Mouse (Mus musculus): ENCODE measurements at regions not wholly inside any gene's neighbourhood (a gene's known extent, or its start where the extent isn't known, plus 50 kb on each side); places are given as distances from the start of the nearest gene placed in this dataset.

- DNase-seq: no peak
These were observed 934.9 kb upstream of the Gm5150 start for GRCm38 (mm10) chr3:16941146-16941545.

- no peak for DNase-seq
These were observed 933.3 kb upstream of the Gm5150 start for GRCm38 (mm10) chr3:16939533-16939932.

DNA sequence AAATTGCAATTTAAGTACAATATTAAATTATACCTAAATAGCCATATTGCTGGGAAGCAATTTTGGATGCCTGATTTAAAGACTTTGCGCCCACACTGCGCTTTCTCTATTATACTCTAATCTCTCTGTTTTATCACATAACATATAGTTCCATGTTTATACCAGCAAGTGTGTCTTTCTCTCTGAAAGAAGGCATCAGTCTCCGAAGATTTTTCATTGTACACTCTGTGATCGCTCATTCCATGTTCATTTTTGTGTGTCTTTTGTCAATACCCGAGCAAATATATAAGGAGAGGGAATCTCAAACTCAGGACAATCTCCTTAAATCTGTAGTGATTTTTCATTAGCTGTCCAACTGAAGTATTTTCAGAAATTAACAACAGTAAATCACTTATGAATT is 932.9 kb upstream of the Gm5150 start:
- DNase-seq: no peak

DNA sequence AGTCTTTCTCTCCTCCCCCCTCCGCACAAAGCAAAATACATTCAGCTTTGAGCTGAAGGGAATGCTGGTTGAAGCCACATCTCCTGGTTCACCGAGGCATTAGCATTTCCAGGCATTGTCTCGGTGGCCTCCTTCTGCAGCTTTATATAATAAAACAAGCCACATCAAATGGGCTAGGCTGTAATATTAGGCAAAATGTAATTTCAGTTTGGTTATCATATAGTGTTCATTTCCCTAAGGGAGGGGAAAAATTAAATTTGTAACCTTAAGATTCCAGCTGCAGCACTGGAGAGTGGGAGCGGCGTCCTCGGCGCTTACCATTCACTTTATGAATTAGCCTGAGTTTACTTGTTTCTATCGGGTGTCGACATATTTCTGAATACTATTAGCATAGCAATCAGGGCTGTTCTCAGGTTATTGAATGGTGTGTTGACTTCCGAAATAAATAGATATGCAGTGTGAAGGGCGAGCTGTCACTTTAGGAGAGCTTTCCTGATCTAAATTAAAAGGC is 932.3 kb upstream of the Gm5150 start:
- no peak for DNase-seq

DNA sequence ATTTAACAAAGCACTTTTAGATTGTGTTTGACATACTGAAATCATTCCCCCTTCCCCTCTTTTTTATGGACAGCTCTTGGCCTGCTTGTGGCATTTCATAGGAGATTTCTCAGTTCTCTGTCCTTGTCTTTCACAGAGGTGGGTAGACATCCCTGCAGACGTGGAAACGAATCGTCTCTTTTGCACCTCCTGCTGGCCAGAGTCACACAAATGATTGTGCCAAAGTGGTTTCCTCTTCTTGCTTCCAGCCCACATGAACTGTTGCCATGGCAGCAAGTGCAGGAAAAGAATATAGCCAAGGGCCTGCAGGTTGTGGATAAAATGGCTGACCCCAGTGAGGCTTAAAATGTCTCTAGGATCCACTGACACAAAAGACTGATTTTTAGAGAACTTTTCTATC is 924.1 kb upstream of the Gm5150 start:
- DNase-seq: no peak

GRCm38 (mm10) chr3:16929846-16930245 is 923.6 kb upstream of the Gm5150 start:
- no peak for DNase-seq

DNA sequence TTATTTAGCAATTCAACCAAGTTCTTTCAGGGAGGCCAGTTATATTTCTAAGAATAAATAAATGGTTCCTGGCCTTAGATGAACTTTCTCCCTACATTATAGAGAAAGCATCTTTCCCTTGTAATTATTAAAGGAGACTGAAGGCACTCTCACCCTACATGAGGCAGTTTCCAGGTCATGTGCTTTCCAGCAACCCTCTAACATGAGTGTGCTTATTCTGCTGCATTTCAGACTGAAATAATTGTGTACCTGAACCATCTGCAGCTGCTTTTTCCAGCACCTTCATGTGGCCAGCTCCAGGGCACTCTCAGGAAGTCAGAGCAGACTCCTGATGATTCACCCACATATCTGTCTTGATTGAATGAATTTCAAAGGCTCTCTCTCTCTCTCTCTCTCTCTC is 917.8 kb upstream of the Gm5150 start:
- no peak for DNase-seq

- no peak for DNase-seq
These were observed 917.1 kb upstream of the Gm5150 start for GRCm38 (mm10) chr3:16923234-16923914.

DNA sequence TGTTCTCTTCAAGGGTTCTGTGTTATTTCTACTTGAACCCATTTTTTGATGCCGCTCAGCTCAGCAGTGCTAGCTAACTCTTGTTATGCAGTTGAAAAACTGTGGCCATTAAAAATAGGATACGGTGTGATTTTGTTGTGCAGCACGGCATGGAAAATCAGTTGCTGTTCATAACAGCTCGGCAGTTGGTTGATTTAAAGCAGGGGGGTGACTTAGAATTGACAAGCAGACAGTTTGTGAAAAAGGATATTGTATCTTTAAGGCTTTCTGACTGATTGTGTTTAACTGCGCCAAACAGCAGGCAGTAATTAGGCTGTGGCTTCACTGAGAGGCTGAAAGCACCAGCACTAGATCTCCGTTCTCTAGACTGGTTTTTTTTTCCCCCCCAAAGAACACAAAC is 915.1 kb upstream of the Gm5150 start:
- DNase-seq: no peak

DNA sequence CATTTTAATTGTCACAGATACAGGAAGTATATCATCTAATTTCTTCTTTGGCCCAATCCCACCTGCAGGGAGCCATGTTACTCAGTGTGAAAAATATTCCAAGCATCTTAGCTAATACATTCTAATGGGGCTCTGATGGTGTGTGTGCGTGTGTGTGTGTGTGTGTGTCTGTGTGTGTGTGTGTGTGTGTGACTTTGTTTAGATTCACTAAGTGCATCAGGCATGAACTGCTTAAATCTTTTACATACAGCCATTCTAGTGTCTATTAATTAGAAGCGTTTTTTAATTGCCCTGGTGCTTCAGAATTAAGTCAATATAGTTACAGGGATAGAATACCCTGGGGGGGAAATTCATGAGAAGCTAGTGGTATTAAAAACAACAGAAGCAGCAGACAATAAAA is 912.1 kb upstream of the Gm5150 start:
- DNase-seq: no peak

DNA sequence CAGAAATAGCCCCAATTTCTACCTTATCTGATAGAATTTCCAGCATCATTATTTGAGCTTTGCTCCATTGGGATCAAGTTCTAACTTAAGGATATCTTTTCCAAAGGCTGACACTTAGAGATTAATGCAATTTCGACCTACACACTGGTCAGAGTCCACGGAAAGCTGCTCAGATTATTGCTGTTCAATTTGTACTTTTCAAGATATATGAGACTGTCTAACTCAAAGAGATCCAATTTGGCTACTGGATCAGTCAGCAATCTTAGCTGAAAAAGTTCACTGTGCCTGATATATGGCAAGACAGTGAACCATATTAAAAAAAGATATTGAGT is 909.8 kb upstream of the Gm5150 start:
- no peak for DNase-seq

DNA sequence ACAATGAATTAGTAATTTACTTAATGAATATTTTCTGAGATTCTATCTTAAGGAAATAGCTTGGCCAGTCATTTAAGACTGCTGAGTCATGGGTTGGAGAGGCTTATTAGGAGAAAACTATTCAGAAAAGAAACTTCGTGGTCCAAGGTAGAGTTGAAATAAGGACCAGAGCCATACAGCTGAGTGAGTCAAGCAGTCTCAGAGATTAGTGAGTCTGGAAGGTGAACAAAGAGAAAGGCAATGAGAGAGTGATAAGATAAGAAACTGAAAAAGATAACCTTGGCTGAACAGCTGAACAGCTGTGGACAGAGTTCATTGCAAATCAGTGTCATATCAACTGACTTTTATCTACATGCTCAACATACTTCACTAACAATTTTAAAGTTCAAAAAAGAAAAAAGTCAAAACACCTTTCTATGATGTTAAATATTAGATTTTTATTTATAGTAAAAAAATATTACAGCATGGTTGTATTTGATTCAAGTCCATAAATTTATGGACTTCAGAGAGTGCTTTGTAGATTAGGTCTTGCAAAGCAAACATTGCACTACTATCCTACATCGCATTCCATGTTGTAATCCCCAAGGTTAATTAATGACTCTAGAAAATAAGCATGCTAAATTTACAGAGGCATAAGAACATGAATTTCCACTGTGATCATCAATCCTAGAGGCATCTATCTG is 909.3 kb upstream of the Gm5150 start:
- DNase-seq: no peak

DNA sequence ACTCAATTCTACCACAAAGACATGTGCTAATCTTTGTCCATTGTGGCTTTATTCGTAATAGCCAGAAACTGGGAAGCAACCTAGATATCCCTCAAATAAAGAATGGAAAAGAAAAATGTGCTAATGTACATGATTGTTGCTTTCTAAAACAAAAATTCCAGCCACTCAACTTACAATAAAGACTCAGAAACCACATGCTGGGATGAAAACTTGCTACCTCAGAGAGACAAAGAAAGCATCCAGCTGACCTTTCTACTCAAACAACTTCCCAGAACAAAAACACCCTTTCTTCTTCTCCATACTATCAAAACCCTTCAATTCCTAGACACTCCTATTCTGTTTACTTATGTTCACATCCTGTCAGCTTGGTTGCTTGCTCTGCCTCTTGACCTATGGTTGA is 881.9 kb upstream of the Gm5150 start:
- no peak for DNase-seq

DNA sequence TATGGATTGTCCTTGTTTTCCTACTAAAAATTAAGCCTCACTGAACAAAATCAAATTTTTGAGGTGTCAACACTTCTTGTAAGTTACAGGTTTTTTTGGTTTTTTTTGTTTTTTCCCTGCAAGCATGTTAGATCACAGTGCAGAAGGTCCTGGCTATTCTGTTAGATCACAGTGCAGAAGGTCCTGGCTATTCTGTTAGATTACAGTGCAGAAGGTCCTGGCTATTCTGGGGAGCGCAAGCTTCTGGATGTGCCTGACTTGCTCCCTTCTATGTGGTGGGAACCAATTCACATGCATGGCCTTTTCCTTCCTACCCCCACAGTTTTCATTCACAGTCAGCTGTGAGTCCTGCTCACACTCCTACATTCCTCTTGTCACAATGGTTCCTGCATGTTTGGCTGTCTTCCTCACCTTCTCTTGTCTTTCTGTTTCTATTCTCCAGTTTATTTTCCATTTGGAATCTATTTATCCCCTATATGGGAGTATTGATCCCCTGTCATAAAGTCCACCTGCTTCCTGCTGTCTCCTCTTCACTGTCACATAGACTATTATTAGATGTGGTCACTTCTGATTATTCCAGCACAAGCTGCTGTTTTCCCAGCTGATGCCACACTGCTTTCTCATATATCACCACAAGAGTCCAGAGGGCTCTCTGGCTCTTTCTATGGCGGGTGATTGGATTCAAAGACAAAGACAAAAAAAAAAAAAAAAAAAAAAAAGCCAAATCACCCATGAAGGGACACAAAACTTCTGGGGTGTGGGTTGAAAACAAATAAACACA is 866.3 kb upstream of the Gm5150 start:
- DNase-seq: peak in 1 of 2 experiments; percentile 3

- no peak for DNase-seq
These were observed 853.8 kb upstream of the Gm5150 start for GRCm38 (mm10) chr3:16860034-16860433.

DNA sequence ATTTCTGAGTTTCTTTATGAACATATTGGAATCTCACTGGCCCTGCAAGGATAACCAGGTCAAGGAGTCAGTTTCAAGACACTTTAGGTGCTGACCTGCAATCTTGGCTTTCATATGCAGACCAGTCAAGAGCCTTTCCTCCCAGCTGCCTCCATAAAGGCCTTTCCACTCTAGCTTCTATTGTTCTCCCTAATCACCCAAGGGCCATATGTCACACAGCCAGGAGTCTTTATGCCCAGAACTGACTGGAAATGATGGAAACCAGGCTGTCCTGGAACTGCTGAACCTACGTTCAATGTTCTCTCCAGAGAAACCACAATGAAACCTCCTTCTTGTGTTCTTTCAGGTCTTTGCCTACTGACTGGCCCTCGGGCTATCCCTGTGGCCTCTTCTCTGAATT is 852.7 kb upstream of the Gm5150 start:
- no peak for DNase-seq

DNA sequence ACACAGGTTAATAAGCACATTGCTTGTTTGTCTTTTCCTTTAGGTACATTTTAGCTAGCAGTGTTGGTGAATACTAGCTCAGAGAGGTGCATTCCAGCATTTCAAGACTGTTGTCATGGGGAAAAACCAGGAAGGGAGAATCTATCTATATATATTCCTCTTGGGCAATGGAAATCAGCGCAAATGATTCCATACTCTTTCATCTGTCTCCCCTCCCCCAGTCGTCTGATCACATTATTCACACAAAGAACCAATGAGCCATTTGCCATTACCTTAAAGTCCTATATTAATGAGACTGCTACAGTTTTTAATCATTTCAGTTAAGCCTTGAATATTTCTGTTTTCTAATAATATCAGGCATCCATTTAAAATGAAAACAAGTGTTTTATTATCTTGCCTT is 849.0 kb upstream of the Gm5150 start:
- no peak for DNase-seq

- no peak for DNase-seq
These were observed 847.8 kb upstream of the Gm5150 start for GRCm38 (mm10) chr3:16853992-16854391.

DNA sequence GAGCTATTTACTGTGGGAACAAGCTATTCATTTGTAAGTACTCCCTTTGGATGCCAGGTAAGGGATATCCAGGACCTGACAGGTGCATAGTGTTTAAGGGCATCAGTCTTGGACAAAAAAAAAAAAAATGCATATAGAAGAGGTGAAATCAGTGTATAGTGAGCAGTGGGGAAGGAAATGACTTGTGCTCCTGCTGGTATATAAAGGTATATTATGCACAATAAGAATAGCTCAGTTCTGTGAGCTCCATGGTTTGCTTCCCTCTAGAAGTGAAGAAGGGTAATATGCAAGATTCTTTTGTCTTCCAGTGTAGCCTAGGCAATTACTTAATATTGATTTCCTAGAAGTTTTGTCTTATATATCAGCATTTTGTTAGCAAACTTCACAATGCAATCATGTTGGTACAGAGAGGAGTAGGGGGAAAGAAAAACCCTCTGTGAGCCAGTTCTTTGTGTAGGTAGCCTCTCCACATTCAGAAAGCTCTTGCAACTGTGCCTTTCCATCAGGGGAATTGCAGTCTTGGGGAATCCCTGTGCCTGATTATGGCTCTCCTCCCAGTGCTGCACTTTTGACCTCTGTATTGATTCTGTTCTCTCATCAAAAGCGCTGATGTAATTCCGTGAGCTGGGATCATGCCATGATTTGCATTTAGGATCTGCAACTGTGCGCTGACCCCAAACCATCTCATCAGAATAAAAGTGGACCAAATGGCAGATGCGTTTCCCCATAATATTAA is 840.7 kb upstream of the Gm5150 start:
- DNase-seq: no peak

- DNase-seq: no peak
These were observed 814.3 kb upstream of the Gm5150 start for GRCm38 (mm10) chr3:16820536-16820935.

- no peak for DNase-seq
These were observed 813.2 kb upstream of the Gm5150 start for GRCm38 (mm10) chr3:16819218-16820122.

DNA sequence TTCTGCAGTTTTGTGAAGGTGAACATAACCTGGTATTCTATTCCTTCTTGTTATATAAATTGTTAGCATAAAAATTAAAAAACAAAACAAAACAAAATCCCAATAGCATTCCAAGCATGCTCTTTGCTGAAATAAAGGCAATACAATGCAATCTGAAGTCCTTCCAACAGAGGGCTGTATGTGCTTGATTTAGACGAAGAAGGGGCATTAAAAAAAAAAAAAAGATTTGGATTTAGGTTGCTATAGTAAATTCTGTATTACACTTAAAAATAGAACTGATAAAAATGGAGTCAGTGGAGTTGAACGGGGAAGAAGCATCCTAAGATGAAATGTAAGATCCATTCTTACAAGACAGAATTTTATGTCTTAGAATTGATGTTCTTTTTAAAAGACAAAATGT is 810.6 kb upstream of the Gm5150 start:
- peak in 1 of 2 experiments; percentile 7 for DNase-seq
